Mouse (Mus musculus) intestine, embryonic 14.5 days (tissue): ENCODE measurements around the gene Atp23. TPM values are rescaled to one million over a fixed set of nuclear protein-coding genes. Genes with fewer than 3 reads are reported as not detected.

Source experiments
- ATAC-seq: fragments of 200-750 bp; cut with Nextera tagmentation; replicated peaks from 2 replicates; pipeline ENCODE4 v1.8.0; 2017; ENCODE audit warnings: low read depth, moderate number of reproducible peaks, moderate TSS enrichment, moderate library complexity; ENCODE audit not compliant: low FRiP score, low TSS enrichment
- DNase-seq: peaks from one replicate; pipeline ENCODE4 v3.0.0-alpha.2; 2018; ENCODE audit warnings: low spot score
- H3K27ac ChIP-seq: fragments of 300-500 bp; sonication (generic); 2 replicates; pipeline ENCODE4 v1.5.1; 2014; ENCODE audit warnings: low read depth, mild to moderate bottlenecking, control low read depth
- H3K27me3 ChIP-seq: fragments of 300-500 bp; sonication (generic); replicated peaks from 2 replicates; pipeline ENCODE4 v1.6.1; 2014; ENCODE audit warnings: low read length, control low read depth; ENCODE audit not compliant: control insufficient read depth, insufficient read depth
- H3K36me3 ChIP-seq: fragments of 300-500 bp; sonication (generic); 2 replicates; pipeline ENCODE4 v1.6.1; 2014; ENCODE audit warnings: low read length, control low read depth; ENCODE audit not compliant: control insufficient read depth, insufficient read depth
- H3K4me1 ChIP-seq: fragments of 300-500 bp; sonication (generic); replicated peaks from 2 replicates; pipeline ENCODE4 v1.6.1; 2014; ENCODE audit warnings: low read length, control low read depth, mixed read lengths; ENCODE audit not compliant: control insufficient read depth, insufficient read depth
- H3K4me2 ChIP-seq: fragments of 300-500 bp; sonication (generic); 2 replicates; pipeline ENCODE4 v1.6.1; 2014; ENCODE audit warnings: low read length
- H3K4me3 ChIP-seq: fragments of 300-500 bp; sonication (generic); 2 replicates; pipeline ENCODE4 v1.5.1; 2014; ENCODE audit warnings: low read depth, low read length, control low read depth, mixed read lengths
- H3K9ac ChIP-seq: fragments of 300-500 bp; sonication (generic); 2 replicates; pipeline ENCODE4 v1.6.1; 2014; ENCODE audit warnings: mild to moderate bottlenecking, low read length
- H3K9me3 ChIP-seq: fragments of 300-500 bp; sonication (generic); 2 replicates; pipeline ENCODE4 v1.6.1; 2016; ENCODE audit warnings: low read length, control low read depth; ENCODE audit not compliant: control insufficient read depth
- WGBS: fragments of 180-500 bp; shearing (Covaris S2); extraction: QIAGEN DNeasy Blood & Tissue Kit; methylation state at CpG from one replicate; pipeline ENCODE4 v1.1.7; 2014; 5-methylcytosine and 5-hydroxymethylcytosine counted together
- polyA plus RNA-seq: library from polyadenylated mRNA; unstranded; fragments of >200 nt; fragmentation: Nextera tagmentation; extraction: Ambion mirVana; gene quantifications from 2 replicates; pipeline ENCODE4 v1.2.1, GENCODE M21; 2014

The Atp23 gene
- polyA plus RNA-seq, 1 experiment from 2014 or later, result 22.9 TPM

GRCm38 (mm10) chr10:126901488-126901843, 311 bp upstream of the Atp23 start:
- no peak for DNase-seq
- no peaks in the 10 kb centered on the region for H3K9me3 ChIP-seq
- H3K27ac ChIP-seq, result no peak overlapping the region
- peaks cover 6% of the 10 kb centered on the region; the same call in 1 of the 2 replicates for H3K4me1 ChIP-seq
- H3K36me3 ChIP-seq, result peaks cover 12% of the 10 kb centered on the region; the same call in 1 of the 2 replicates
- H3K27me3 ChIP-seq, result no peaks in the 10 kb centered on the region
- peak overlapping the region; percentile 74 for H3K4me3 ChIP-seq
- ATAC-seq, result 0 out of 2 replicates have a peak, but pooled peaks have one; percentile 12
- 1% methylated on average over 4 of the region's 4 CpGs for WGBS
- H3K9ac ChIP-seq, result no peak overlapping the region
- peak overlapping the region; percentile 98 for H3K4me2 ChIP-seq

- WGBS, result 60% methylated on average over 6 of the region's 6 CpGs
- ATAC-seq, result no peak
- H3K36me3 ChIP-seq, result peaks cover 45% of the 10 kb centered on the region
These were observed 5.3 kb downstream of the Atp23 start for GRCm38 (mm10) chr10:126895891-126896290.

GRCm38 (mm10) chr10:126894061-126894460, 7.1 kb downstream of the Atp23 start:
- Histone ChIP-seq H3K27ac (no peak overlapping the region), H3K4me2 (no peak overlapping the region), H3K36me3 (peaks cover 63% of the 10 kb centered on the region), H3K27me3 (no peaks in the 10 kb centered on the region), H3K9ac (no peak overlapping the region), H3K4me1 (no peaks in the 10 kb centered on the region), H3K9me3 (no peaks in the 10 kb centered on the region), H3K4me3 (no peak overlapping the region)
- DNase-seq, result no peak
- WGBS, result 95% methylated on average over 15 of the region's 15 CpGs
- no peak for ATAC-seq

More at GRCm38 (mm10) chr10:126895891-126896290, 5.3 kb downstream of the Atp23 start:
- Histone ChIP-seq H3K27ac (no peak overlapping the region), H3K4me3 (no peak overlapping the region), H3K4me1 (peaks cover 6% of the 10 kb centered on the region; the same call in 1 of the 2 replicates), H3K9me3 (no peaks in the 10 kb centered on the region), H3K4me2 (no peak overlapping the region), H3K9ac (no peak overlapping the region), H3K27me3 (no peaks in the 10 kb centered on the region)
- DNase-seq, result no peak

- ATAC-seq (no peak), DNase-seq (no peak)
- Histone ChIP-seq H3K27ac (no peak overlapping the region), H3K27me3 (no peaks in the 10 kb centered on the region), H3K4me1 (no peaks in the 10 kb centered on the region), H3K9ac (no peak overlapping the region), H3K4me2 (no peak overlapping the region), H3K4me3 (no peak overlapping the region), H3K36me3 (peaks cover 63% of the 10 kb centered on the region), H3K9me3 (0 out of 2 replicates have a peak, but pooled peaks cover 3% of the 10 kb centered on the region)
- WGBS, result 93% methylated on average over 7 of the region's 7 CpGs
These were observed 8.0 kb downstream of the Atp23 start for GRCm38 (mm10) chr10:126893145-126893544.

- DNase-seq (no peak), ATAC-seq (no peak)
- Histone ChIP-seq H3K4me2 (no peak overlapping the region), H3K36me3 (no peaks in the 10 kb centered on the region), H3K27ac (no peak overlapping the region), H3K27me3 (no peaks in the 10 kb centered on the region), H3K9me3 (no peaks in the 10 kb centered on the region), H3K4me3 (no peak overlapping the region), H3K4me1 (no peaks in the 10 kb centered on the region), H3K9ac (no peak overlapping the region)
- 90% methylated on average over 3 of the region's 3 CpGs for WGBS
These were observed 27.4 kb downstream of the Atp23 start for GRCm38 (mm10) chr10:126873755-126874154.

GRCm38 (mm10) chr10:126872256-126872655, 28.9 kb downstream of the Atp23 start:
- no peaks in the 10 kb centered on the region for H3K4me1 ChIP-seq
- no peak overlapping the region for H3K9ac ChIP-seq
- ATAC-seq, result no peak
- no peaks in the 10 kb centered on the region for H3K9me3 ChIP-seq
- DNase-seq, result no peak
- H3K4me3 ChIP-seq, result no peak overlapping the region
- H3K27me3 ChIP-seq, result no peaks in the 10 kb centered on the region
- H3K36me3 ChIP-seq, result no peaks in the 10 kb centered on the region
- no peak overlapping the region for H3K27ac ChIP-seq
- WGBS, result 55% methylated on average over 5 of the region's 5 CpGs
- no peak overlapping the region for H3K4me2 ChIP-seq

- H3K9ac ChIP-seq, result 0 out of 2 replicates have a peak overlapping the region, but pooled peaks have one; percentile 18
- no peaks in the 10 kb centered on the region for H3K36me3 ChIP-seq
- H3K27me3 ChIP-seq, result no peaks in the 10 kb centered on the region
- DNase-seq (peak; percentile 87), ATAC-seq (peak; percentile 47; the same call in 1 of the 2 replicates)
- H3K9me3 ChIP-seq, result no peaks in the 10 kb centered on the region
- no peaks in the 10 kb centered on the region for H3K4me1 ChIP-seq
- H3K4me3 ChIP-seq, result peak overlapping the region; percentile 20
- 21% methylated on average over 23 of the region's 23 CpGs for WGBS
- peak overlapping the region; percentile 42 for H3K4me2 ChIP-seq
- no peak overlapping the region for H3K27ac ChIP-seq
These were observed 31.5 kb downstream of the Atp23 start for GRCm38 (mm10) chr10:126869372-126870318.

- Histone ChIP-seq H3K27ac (no peak overlapping the region), H3K9ac (no peak overlapping the region), H3K9me3 (no peaks in the 10 kb centered on the region), H3K36me3 (no peaks in the 10 kb centered on the region), H3K4me1 (no peaks in the 10 kb centered on the region), H3K27me3 (no peaks in the 10 kb centered on the region), H3K4me2 (no peak overlapping the region), H3K4me3 (no peak overlapping the region)
- 91% methylated on average over 8 of the region's 8 CpGs for WGBS
- DNase-seq (no peak), ATAC-seq (no peak)
These were observed 35.9 kb downstream of the Atp23 start for GRCm38 (mm10) chr10:126865284-126865683.
